Mouse (Mus musculus): ENCODE results near the gene Sppl2b.

DNA sequence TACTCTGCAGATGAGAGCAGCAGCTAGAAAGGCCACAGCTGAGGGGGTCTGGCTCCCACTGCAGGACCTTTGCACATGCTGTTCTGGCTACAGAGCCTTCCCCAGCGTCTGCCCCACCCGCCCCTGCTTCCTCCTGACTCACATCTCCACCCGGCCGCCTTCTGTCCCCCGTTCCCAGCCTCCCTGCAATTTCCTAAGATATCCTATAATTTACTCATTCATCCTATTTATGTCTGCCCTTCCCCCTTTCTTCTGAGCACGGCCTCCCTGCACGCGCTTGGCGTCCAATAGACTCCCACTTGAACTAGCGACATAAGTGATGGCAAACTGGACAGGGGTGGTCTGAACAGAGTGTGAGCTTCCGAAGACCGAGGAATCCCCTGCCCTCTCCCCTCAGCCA lies 9.3 kb upstream of the Sppl2b start:
- TF ChIP-seq CTCF (IDR thresholded peaks at IDR 0.05; ENCODE audit: extremely low read depth, insufficient read depth, low read length), result no peak
- no peak for TF ChIP-seq POLR2A (IDR thresholded peaks at IDR 0.05; ENCODE audit: extremely low read depth, insufficient read depth, low read length)
